Mouse (Mus musculus) thymus, postnatal 4 days (tissue): Measurements from ENCODE around the gene Fopnl.
A peak's percentile ranks its signal among the peaks of the same experiment; 100 is the strongest.

Source experiments
- DNase-seq: peaks from one replicate; pipeline ENCODE4 v3.0.0; 2021

Fopnl gene

DNA sequence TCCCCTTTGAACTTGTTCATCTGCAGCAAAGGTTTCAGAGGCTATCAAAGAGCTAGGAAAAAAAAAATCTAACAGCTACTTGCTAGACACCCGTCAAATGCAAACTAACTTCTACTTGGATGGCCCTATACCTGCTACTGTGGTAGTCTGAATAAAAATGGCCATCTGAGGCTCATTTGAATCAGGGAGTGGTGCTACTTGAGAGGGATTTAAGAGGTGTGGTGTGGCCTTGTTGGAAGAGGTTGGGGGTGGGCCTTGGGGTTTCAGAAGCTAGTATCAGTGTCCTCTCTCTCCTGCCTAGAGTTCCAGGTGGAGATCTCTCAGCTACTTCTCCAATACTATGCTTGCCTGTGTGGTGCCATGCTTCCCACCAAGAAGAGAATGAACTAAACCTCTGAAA is 10.8 kb downstream of the Fopnl start:
- DNase-seq, result no peak

DNA sequence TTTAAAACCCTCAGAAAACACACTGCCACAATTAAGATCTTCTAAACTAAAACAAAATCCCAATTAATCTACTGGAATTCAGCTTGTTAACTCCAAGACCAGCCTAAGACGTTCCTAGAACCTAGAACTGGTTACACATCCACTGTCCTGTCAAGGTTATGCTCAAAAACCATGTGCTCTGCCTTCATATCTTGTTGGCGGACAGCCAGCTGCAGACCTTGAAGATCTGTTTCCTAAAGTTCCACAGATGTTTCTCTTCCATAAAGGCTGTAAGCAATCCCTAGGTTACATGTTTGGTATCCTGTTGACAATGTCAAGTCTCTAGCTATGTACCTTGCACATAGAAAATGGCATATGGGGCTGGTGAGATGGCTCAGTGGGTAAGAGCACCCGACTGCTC is 12.4 kb downstream of the Fopnl start:
- DNase-seq, result no peak

GRCm38 (mm10) chr16:14303676-14304075 is 13.5 kb downstream of the Fopnl start:
- no peak for DNase-seq

DNA sequence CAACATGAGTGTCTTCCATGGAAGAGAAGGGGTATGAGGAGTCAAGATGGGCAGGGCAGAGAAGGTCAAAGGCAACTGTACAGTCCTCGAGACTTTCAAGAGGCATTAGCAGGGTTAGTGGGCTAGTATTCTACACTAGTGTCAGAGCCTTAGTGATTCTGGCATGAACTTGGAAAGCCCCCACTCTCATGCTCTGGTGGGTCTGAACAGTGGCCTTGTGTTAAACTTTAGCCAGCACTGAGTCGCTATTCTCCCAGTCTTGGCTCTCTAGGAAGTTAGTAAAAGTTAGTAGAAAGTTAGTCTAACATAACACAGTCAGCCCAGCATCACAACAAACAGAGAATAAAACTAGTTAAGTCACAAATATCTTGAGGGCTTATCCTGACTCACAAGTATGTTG is 14.1 kb downstream of the Fopnl start:
- no peak for DNase-seq

DNA sequence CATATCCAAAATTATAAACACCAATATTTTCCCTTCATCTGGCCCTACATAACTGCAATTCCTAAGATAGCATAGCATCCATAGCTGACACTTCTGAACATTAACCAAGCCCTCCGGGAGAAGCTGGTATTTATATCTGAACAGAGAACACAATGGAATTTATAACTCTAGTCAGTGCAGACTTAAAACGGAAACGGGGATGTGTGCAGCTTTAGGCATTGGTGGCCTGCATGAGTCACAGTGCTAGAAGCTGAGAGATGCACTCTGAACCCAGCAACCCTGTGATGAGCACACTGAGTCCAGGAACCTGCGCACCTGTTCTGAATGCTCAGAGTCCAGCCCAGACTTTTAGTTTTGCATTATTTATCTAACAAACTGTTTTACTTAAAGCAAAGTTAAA is 18.7 kb downstream of the Fopnl start:
- DNase-seq, result no peak

DNA sequence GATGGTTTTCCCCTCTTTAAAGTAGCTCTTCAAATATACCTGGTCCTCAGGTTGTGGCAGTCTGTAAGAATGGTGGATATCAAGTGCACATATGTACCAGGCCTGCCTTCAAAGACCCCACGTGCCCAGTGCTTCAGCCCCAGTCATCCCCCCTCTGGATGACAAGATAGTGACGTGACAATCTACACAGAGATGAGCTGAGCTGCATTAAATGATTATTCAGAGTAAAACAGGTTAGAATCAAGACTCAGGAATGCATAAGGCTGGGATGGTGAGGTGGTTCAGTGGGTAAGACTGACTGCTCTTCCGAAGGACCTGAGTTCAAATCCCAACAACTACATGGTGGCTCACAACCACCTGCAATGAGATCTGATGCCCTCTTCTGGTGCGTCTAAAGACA is 19.5 kb downstream of the Fopnl start:
- DNase-seq, result no peak

GRCm38 (mm10) chr16:14297137-14297536 is 20.1 kb downstream of the Fopnl start:
- DNase-seq, result no peak

- no peak for DNase-seq
These were observed 20.6 kb downstream of the Fopnl start for GRCm38 (mm10) chr16:14296544-14297124.

DNA sequence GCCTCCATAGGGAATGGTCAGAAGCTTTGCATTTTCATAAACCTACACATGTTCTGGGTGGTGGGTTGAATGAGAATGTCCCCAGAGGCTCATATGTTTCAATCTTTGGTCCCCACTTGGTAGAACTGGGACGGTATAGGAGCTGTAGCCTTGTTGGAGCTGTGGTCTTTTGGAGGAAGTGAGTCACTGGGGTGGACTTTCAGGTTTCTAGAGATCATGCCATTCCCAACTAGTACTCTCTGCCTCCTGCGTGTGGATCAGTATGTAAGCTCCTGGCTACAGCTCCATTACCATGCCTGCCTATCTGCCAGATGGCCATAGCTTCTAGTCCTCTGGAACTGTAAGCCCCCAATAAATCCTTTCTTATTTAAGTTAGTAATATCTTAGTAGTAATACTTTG is 21.9 kb downstream of the Fopnl start:
- DNase-seq, result no peak

- DNase-seq, result no peak
These were observed 24.7 kb downstream of the Fopnl start for GRCm38 (mm10) chr16:14292205-14293199.

- DNase-seq, result peak; percentile 62
These were observed 26.0 kb downstream of the Fopnl start, which contains the start of gene Myh11 for GRCm38 (mm10) chr16:14291223-14291622. Myh11 (minus strand) TSS chr16:14291372.

DNA sequence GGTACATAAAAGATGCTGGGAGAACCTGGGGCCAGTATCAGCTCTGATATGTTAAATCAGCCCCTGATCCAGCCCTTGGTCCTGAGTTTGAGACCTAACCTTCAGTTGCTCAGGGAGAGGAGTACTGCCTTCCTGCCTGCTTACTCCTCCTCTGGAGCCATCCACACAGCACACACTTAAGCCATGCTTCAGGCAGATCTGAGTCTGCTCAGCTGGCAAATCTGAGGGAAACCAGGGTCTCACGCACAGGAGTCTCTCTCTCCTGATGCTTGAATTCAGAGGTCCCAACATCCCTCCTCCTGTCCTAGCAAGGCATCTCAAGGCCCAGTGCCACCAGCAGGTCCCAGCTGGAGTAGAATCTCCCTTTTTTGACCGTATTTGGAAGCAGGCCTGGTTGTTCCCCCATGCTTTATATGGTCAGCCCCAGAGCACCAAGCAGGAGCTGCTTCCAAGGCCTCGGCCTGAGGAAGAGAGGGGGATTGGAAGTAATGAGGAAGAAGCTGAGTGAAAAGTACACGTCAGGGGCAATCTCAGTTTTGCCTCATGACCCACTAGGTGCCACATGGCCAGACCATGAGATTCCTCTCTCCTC is 44.7 kb downstream of the Fopnl start:
- DNase-seq, result no peak

DNA sequence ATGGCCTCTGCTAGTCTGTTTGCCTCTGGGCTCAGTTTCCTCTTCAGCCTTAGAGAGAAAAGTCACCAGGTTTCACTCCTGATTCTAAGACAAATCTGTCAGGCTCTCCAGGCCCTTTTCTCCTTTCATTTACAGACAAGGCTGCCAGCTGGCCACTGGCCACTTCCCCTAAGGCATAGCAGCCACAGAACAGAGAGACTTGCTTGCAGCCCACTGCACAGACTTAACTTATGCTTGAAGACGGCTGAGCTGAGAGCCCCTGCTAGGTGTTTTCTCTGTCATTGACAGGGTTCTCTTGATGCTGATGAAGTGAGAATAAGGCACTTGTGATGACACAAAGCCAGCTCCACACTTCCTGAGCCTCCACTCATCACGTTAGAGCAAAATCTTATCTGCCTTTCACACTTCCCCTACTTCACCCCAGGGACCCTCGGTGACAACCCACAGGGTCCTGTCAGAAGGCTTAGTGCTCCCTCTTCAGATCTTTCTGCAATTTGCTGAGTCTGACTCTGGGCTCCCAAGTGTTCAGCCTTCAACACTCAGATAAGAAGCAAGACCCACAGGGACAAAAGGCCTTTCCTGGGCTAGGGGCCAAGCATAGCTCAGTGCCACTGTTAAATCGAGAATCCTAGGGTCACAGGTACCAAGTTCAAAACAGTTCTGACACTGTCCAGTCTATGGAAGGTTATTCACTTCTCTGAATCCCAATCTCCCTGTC is 51.8 kb downstream of the Fopnl start:
- DNase-seq, result no peak

DNA sequence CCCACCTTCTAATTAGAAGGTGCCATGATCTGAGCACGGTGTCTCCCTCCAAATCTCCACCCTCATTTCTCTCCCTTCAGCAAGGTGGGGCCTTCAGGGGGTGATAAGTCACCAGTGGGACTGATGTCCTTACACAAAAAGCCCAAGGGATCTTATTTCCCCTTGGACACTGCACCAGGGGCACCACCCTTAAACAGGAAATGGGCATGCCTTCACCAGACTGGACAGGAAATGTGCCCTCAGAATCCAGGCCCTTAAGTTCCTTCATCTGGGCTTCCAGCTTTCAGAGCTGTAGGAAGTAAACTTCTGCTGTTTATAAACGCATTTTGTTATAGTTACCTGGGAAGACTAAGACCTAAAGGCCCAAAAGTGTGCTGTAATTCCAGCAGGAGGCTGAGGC is 52.7 kb downstream of the Fopnl start:
- DNase-seq, result no peak

DNA sequence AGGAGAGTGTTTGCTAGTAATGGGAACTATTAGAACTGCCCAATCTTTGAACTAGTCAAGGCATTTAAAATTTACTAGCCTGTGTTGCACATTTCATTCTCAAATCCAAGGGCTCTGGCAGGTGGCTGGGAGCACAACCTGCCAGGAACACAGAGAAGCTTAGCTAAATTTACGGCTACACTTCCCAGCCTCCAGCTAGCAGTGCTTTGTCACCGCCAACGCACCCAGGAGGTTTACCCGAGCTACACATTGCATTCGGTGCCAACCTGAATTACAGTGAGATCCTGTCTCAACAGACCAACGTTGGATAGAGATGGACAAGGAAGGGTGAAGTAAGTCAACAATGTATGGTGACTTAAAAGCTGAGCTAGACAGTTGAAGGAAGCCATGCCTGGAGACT is 54.0 kb downstream of the Fopnl start:
- no peak for DNase-seq

GRCm38 (mm10) chr16:14262410-14262809 is 54.8 kb downstream of the Fopnl start:
- no peak for DNase-seq

- no peak for DNase-seq
These were observed 58.3 kb downstream of the Fopnl start for GRCm38 (mm10) chr16:14258856-14259255.

DNA sequence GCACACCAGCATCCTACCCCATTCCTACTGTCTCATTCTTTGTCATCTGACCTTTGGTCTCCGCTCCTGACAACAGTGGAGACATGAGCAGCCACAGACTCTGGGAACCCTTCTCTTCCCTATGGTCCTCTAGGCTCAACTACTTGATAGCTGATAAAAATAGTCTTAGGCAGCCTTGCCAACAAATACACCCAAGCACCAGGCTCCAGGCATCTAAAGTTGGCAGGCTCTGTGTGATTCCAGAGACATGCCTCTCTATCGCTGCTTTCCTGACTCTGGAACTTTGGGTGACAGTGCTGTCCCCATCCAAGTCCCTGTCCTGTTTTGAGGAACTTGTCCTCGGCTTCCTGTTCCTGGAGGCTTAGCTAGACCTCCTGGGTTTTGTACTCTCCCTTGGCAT is 63.6 kb downstream of the Fopnl start:
- no peak for DNase-seq

DNA sequence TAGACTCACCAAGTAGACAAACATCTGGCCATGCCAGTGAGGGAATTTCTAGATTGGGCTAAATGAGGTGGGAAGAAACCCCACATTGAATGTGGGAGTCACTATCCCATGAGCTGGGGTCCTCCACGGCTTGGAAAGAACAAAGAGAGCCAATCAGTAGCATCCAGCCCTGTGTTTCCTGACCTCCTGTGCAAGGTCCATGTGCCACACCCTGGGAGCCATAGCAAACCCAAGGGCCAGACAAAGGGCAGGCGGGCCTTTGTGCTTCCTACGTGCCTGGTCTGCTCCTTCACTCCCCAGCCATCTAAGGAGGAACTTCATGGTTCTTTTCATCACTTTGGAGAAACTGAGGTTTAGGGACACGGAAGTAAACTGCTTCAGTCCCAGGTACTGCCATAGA is 64.3 kb downstream of the Fopnl start:
- no peak for DNase-seq

- no peak for DNase-seq
These were observed 67.3 kb downstream of the Fopnl start for GRCm38 (mm10) chr16:14249913-14250312.
